Mouse (Mus musculus): Measurements from ENCODE around the gene Rab36.
A peak's percentile ranks its signal among the peaks of the same experiment; 100 is the strongest.

Rab36 gene

GRCm38 (mm10) chr10:75048711-75049110, 11.9 kb downstream of the Rab36 start:
- DNase-seq: no peak

- DNase-seq: no peak
Measured at GRCm38 (mm10) chr10:75051364-75052074, 14.7 kb downstream of the Rab36 start.

GRCm38 (mm10) chr10:75052902-75053301, 16.0 kb downstream of the Rab36 start:
- DNase-seq: no peak

- no peak for DNase-seq
Measured at GRCm38 (mm10) chr10:75053655-75054054, 16.8 kb downstream of the Rab36 start.

- DNase-seq: no peak
Measured at GRCm38 (mm10) chr10:75054125-75054524, 17.3 kb downstream of the Rab36 start.

- DNase-seq: no peak
Measured at GRCm38 (mm10) chr10:75055672-75056071, 18.8 kb downstream of the Rab36 start.

GRCm38 (mm10) chr10:75056255-75056654, 19.4 kb downstream of the Rab36 start:
- DNase-seq: no peak

GRCm38 (mm10) chr10:75058336-75058735, 21.5 kb downstream of the Rab36 start:
- DNase-seq: no peak

- peak; percentile 14 for DNase-seq
Measured at GRCm38 (mm10) chr10:75058761-75059395, 22.0 kb downstream of the Rab36 start.

- peak; percentile 77 for DNase-seq
Measured at GRCm38 (mm10) chr10:75059396-75059795, 22.5 kb downstream of the Rab36 start.

GRCm38 (mm10) chr10:75060217-75060842, 23.5 kb downstream of the Rab36 start, which contains the start of gene Bcr:
Gene Bcr (plus strand): TSS chr10:75060592.
- peak; percentile 73 for DNase-seq

- DNase-seq: peak; percentile 39
Measured at GRCm38 (mm10) chr10:75060843-75061235, 24.0 kb downstream of the Rab36 start.

GRCm38 (mm10) chr10:75061341-75062188, 24.7 kb downstream of the Rab36 start:
- DNase-seq: peak; percentile 16

- peak; percentile 10 for DNase-seq
Measured at GRCm38 (mm10) chr10:75062189-75062561, 25.3 kb downstream of the Rab36 start.

- no peak for DNase-seq
Measured at GRCm38 (mm10) chr10:75062621-75063020, 25.8 kb downstream of the Rab36 start.

- DNase-seq: no peak
Measured at GRCm38 (mm10) chr10:75063301-75063965, 26.6 kb downstream of the Rab36 start.

GRCm38 (mm10) chr10:75065691-75066090, 28.8 kb downstream of the Rab36 start:
- no peak for DNase-seq

- DNase-seq: no peak
Measured at GRCm38 (mm10) chr10:75067446-75067845, 30.6 kb downstream of the Rab36 start.

GRCm38 (mm10) chr10:75068086-75068485, 31.2 kb downstream of the Rab36 start:
- no peak for DNase-seq

- DNase-seq: no peak
Measured at GRCm38 (mm10) chr10:75068624-75069328, 31.9 kb downstream of the Rab36 start.

GRCm38 (mm10) chr10:75070281-75070976, 33.6 kb downstream of the Rab36 start:
- no peak for DNase-seq
